Mouse (Mus musculus) MEL (cell line): Measurements from ENCODE around the gene Zfp324. TPM values are rescaled to one million over a fixed set of nuclear protein-coding genes. Genes with fewer than 3 reads are reported as not detected.

Experiments
- DNase-seq: peaks from one replicate; pipeline ENCODE4 v3.0.0; 2011; ENCODE audit warnings: low read depth, low spot score
- H3K27ac ChIP-seq: 2 replicates; pipeline ENCODE4 v1.5.1; 2012; ENCODE audit warnings: low read depth, mild to moderate bottlenecking, control low read depth, low read length, moderate library complexity; ENCODE audit not compliant: control insufficient read depth
- H3K27me3 ChIP-seq, 2 experiments: fragments of 150-350 bp in 1 of 2; sonication (generic) in 1 of 2; 2 replicates each; pipeline ENCODE4 v1.6.1; 2012; ENCODE audit warnings: low read length in 2 of 2, mild to moderate bottlenecking in 2 of 2, improper control_type of control experiment in 1 of 2, moderate library complexity in 1 of 2; ENCODE audit not compliant: insufficient read depth in 2 of 2, control insufficient read depth in 1 of 2
- H3K36me3 ChIP-seq, 2 experiments: 2 replicates each; pipeline ENCODE4 v1.6.1; 2012 to 2014; ENCODE audit warnings: low read length in 2 of 2, improper control_type of control experiment in 1 of 2, inconsistent platforms in 1 of 2, mild to moderate bottlenecking in 1 of 2; ENCODE audit not compliant: insufficient read depth in 2 of 2, control insufficient read depth in 1 of 2
- H3K4me1 ChIP-seq, 2 experiments: fragments of 150-350 bp in 1 of 2; sonication (generic) in 1 of 2; 2 replicates each; pipeline ENCODE4 v1.6.1; 2012; ENCODE audit warnings: low read length in 2 of 2, improper control_type of control experiment in 1 of 2, mild to moderate bottlenecking in 1 of 2; ENCODE audit not compliant: insufficient read depth in 2 of 2, control insufficient read depth in 1 of 2
- H3K4me3 ChIP-seq, 2 experiments: fragments of 150-350 bp in 1 of 2; sonication (generic) in 1 of 2; 2 replicates each; pipeline ENCODE4 v1.5.1; 2012; ENCODE audit warnings: low read depth in 2 of 2, low read length in 2 of 2, mild to moderate bottlenecking in 2 of 2, moderate library complexity in 2 of 2, control low read depth in 1 of 2, improper control_type of control experiment in 1 of 2; ENCODE audit not compliant: control insufficient read depth in 1 of 2, insufficient read depth in 1 of 2
- H3K79me2 ChIP-seq: 2 replicates; pipeline ENCODE4 v1.6.1; 2012; ENCODE audit warnings: mild to moderate bottlenecking, low read length, moderate library complexity; ENCODE audit not compliant: control insufficient read depth, poor library complexity, insufficient read depth
- H3K9ac ChIP-seq: 2 replicates; pipeline ENCODE4 v1.6.1; 2012; ENCODE audit warnings: low read depth, mild to moderate bottlenecking, control low read depth, low read length, moderate library complexity; ENCODE audit not compliant: control insufficient read depth, poor library complexity, severe bottlenecking
- H3K9me3 ChIP-seq: fragments of 150-350 bp; sonication (generic); replicated peaks from 2 replicates; pipeline ENCODE4 v1.6.1; 2012; ENCODE audit warnings: mild to moderate bottlenecking, low read length, improper control_type of control experiment, moderate library complexity; ENCODE audit not compliant: insufficient read depth
- BHLHE40 ChIP-seq: IDR thresholded peaks from 2 replicates; pipeline ENCODE4 v1.6.1; 2012; ENCODE audit warnings: low read depth, mild to moderate bottlenecking, inconsistent platforms, low read length, improper control_type of control experiment, borderline replicate concordance
- CHD1 ChIP-seq: IDR thresholded peaks from 2 replicates; pipeline ENCODE4 v1.6.1; 2012; ENCODE audit warnings: low read depth, mild to moderate bottlenecking, inconsistent platforms, low read length, improper control_type of control experiment
- CTCF ChIP-seq, 3 experiments: IDR thresholded peaks in 2 of 3; conservative IDR thresholded peaks in 1 of 3; 2 replicates each; pipeline ENCODE4 v1.5.1; 2011 to 2012; ENCODE audit warnings: low read length in 3 of 3, low read depth in 2 of 3, mild to moderate bottlenecking in 2 of 3, improper control_type of control experiment in 1 of 3, inconsistent platforms in 1 of 3, mixed read lengths in 1 of 3, moderate library complexity in 1 of 3; ENCODE audit not compliant: control insufficient read depth in 1 of 3, insufficient read depth in 1 of 3, poor library complexity in 1 of 3, severe bottlenecking in 1 of 3
- ELF1 ChIP-seq: IDR thresholded peaks from 2 replicates; pipeline ENCODE4 v1.6.1; 2014; ENCODE audit warnings: low read depth, mild to moderate bottlenecking, inconsistent platforms, low read length, improper control_type of control experiment, moderate library complexity
- GABPA ChIP-seq: IDR thresholded peaks from 2 replicates; pipeline ENCODE4 v1.6.1; 2012; ENCODE audit warnings: low read depth, mild to moderate bottlenecking, inconsistent platforms, low read length, improper control_type of control experiment, moderate library complexity
- JUND ChIP-seq: IDR thresholded peaks from 2 replicates; pipeline ENCODE4 v1.6.1; 2011; ENCODE audit warnings: low read depth, mild to moderate bottlenecking, improper control_type of control experiment, low read length
- KAT2A ChIP-seq: conservative IDR thresholded peaks from 2 replicates; pipeline ENCODE4 v1.6.1; 2012; ENCODE audit warnings: low read depth, low read length, improper control_type of control experiment, inconsistent platforms
- MAFK ChIP-seq: IDR thresholded peaks from 2 replicates; pipeline ENCODE4 v1.6.1; 2011; ENCODE audit warnings: low read depth, mild to moderate bottlenecking, low read length, improper control_type of control experiment, borderline replicate concordance
- MAZ ChIP-seq: IDR thresholded peaks from 2 replicates; pipeline ENCODE4 v1.6.1; 2012; ENCODE audit warnings: low read depth, mild to moderate bottlenecking, inconsistent platforms, low read length, improper control_type of control experiment
- MXI1 ChIP-seq: IDR thresholded peaks from 2 replicates; pipeline ENCODE4 v1.6.1; 2011; ENCODE audit warnings: mild to moderate bottlenecking, low read depth, low read length, improper control_type of control experiment
- MYB ChIP-seq: IDR thresholded peaks from 2 replicates; pipeline ENCODE4 v1.6.1; 2011; ENCODE audit warnings: mild to moderate bottlenecking, low read depth, low read length, improper control_type of control experiment
- NRF1 ChIP-seq: IDR thresholded peaks from 2 replicates; pipeline ENCODE4 v1.6.1; 2014; ENCODE audit warnings: low read depth, mild to moderate bottlenecking, inconsistent platforms, low read length, improper control_type of control experiment, moderate library complexity; ENCODE audit not compliant: poor library complexity, insufficient read depth, severe bottlenecking
- POLR2AphosphoS2 ChIP-seq: IDR thresholded peaks from 2 replicates; pipeline ENCODE4 v1.6.1; 2011; ENCODE audit warnings: low read length, improper control_type of control experiment
- RCOR1 ChIP-seq: IDR thresholded peaks from 2 replicates; pipeline ENCODE4 v1.6.1; 2012; ENCODE audit warnings: low read depth, mild to moderate bottlenecking, inconsistent platforms, low read length, improper control_type of control experiment
- SIN3A ChIP-seq: IDR thresholded peaks from 2 replicates; pipeline ENCODE4 v1.6.1; 2012; ENCODE audit warnings: low read length, improper control_type of control experiment, inconsistent platforms
- TAL1 ChIP-seq: IDR thresholded peaks from 2 replicates; pipeline ENCODE4 v1.6.1; 2012; ENCODE audit warnings: mild to moderate bottlenecking, inconsistent platforms, low read length, moderate library complexity, mixed read lengths
- TBP ChIP-seq: IDR thresholded peaks from 2 replicates; pipeline ENCODE4 v1.8.0; 2011; ENCODE audit warnings: low read depth, low read length, improper control_type of control experiment
- TCF12 ChIP-seq: IDR thresholded peaks from 2 replicates; pipeline ENCODE4 v1.6.1; 2014; ENCODE audit warnings: low read depth, mild to moderate bottlenecking, inconsistent platforms, low read length, improper control_type of control experiment, moderate library complexity
- USF1 ChIP-seq: IDR thresholded peaks from 2 replicates; pipeline ENCODE4 v1.6.1; 2014; ENCODE audit warnings: low read depth, mild to moderate bottlenecking, inconsistent platforms, low read length, improper control_type of control experiment, moderate library complexity
- USF2 ChIP-seq, 2 experiments: IDR thresholded peaks; 2 replicates each; pipeline ENCODE4 v1.6.1; 2011 to 2012; ENCODE audit warnings: improper control_type of control experiment in 2 of 2, low read length in 2 of 2, borderline replicate concordance in 1 of 2, inconsistent platforms in 1 of 2, low read depth in 1 of 2, mild to moderate bottlenecking in 1 of 2; ENCODE audit not compliant: insufficient read depth in 1 of 2
- ZMIZ1 ChIP-seq: IDR thresholded peaks from 2 replicates; pipeline ENCODE4 v1.6.1; 2012; ENCODE audit warnings: low read depth, mild to moderate bottlenecking, inconsistent platforms, low read length, improper control_type of control experiment, moderate library complexity
- polyA plus RNA-seq, 2 experiments: library from polyadenylated mRNA; stranded (reverse) in 1 of 2; unstranded in 1 of 2; fragments of >175 nt in 1 of 2; fragments of >200 nt in 1 of 2; gene quantifications; 2 replicates each; pipeline versions ENCODE4 v1.2.1 to v1.2.4; 2012; ENCODE audit warnings: low replicate concordance in 2 of 2, low read depth in 1 of 2; ENCODE audit not compliant: insufficient read length in 2 of 2, insufficient read depth in 1 of 2, missing spikeins in 1 of 2
- total RNA-seq: library from RNA; depleted of rRNA; stranded (reverse); fragments of 300-350 nt; gene quantifications from 2 replicates; pipeline ENCODE4 v1.2.3, GENCODE M21; 2012

Zfp324 gene
- total and polyA plus RNA-seq, 3 experiments, result 5.2 to 9.9 TPM; not detected in 1

DNA sequence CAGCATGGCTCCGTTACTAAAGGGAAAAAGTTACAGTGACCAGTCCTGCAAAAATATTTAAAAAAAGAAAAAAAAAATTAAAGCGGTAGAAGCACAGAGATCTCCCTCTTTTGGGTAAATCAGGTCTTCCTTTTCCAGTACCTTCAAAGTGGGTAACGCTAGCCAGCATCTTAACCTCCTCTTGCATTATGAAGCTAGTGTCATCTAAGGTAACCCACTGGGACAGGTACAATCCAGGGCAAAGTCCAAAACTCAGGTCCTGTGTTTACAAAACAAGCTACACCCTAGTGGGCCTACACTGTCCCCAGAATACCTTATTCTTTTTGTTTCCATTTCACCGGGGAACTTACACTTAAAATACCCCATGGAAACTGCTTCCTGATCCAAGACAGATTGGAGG is 48.0 kb downstream of the Zfp324 start:
- Histone ChIP-seq H3K9ac (no peak overlapping the region), H3K79me2 (peaks cover 9% of the 10 kb centered on the region), H3K9me3 (no peaks in the 10 kb centered on the region), H3K4me1 (peaks cover 0 to 11% of the 10 kb centered on the region in 2 experiments; a peak in 3 of 4 replicates), H3K27me3 (peaks cover 5 to 9% of the 10 kb centered on the region in 2 experiments), H3K27ac (no peak overlapping the region), H3K4me3 (no peak overlapping the region), H3K36me3 (no peaks in the 10 kb centered on the region; a peak in 1 of 4 replicates)
- no peak for TF ChIP-seq JUND
- no peak for TF ChIP-seq USF2 (IDR thresholded peaks at IDR 0.05; ENCODE audit: borderline replicate concordance in 1 of 2, insufficient read depth in 1 of 2, low read depth in 1 of 2, low read length in 2 of 2)
- DNase-seq, result no peak

DNA sequence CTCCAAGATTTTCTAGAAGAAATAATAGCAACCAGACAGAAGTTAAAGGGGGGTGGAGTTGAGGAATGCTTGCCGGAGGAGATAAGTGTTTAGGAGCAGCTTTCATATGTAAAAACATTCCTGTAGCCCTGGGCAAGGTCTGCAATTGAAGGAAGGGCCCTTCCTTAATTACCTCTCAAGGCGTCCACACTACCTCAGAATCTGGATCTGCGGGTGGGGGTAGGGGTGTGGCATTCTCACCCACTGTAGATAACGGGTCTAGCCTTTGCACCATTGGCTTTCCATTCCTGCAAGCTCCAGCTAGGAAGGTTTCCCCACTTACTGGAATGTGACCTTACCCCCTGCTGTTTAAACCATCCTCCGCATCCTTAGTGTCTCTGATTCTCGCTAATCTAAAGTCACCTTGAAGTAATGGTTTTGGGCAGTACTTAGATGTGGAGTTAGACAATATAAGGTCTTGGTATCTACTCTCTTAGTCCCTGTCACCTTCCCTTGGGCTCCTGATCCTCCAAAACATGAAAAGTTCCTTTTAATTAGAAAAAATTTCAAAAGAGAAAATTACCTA is 48.7 kb downstream of the Zfp324 start:
- no peak for TF ChIP-seq POLR2AphosphoS2
- no peak for TF ChIP-seq USF2 (IDR thresholded peaks at IDR 0.05; ENCODE audit: borderline replicate concordance in 1 of 2, insufficient read depth in 1 of 2, low read depth in 1 of 2, low read length in 2 of 2)
- no peak for TF ChIP-seq ZMIZ1
- no peak for TF ChIP-seq TBP
- no peak for TF ChIP-seq MYB
- TF ChIP-seq SIN3A, result no peak
- TF ChIP-seq BHLHE40, result no peak
- no peak for TF ChIP-seq RCOR1
- TF ChIP-seq MAZ, result no peak
- no peak for TF ChIP-seq CTCF (IDR thresholded peaks at IDR 0.05 in 2 of 3, conservative IDR thresholded peaks at IDR 0.05 in 1 of 3; ENCODE audit: control insufficient read depth in 1 of 3, insufficient read depth in 1 of 3, low read depth in 2 of 3, low read length in 3 of 3, poor library complexity in 1 of 3, severe bottlenecking in 1 of 3)
- no peak for TF ChIP-seq MAFK
- no peak for TF ChIP-seq GABPA
- TF ChIP-seq MXI1, result no peak
- TF ChIP-seq TCF12, result no peak
- no peak for TF ChIP-seq ELF1
- TF ChIP-seq KAT2A, result no peak
- no peak for TF ChIP-seq TAL1
- no peak for TF ChIP-seq USF1
- no peak for TF ChIP-seq NRF1
- TF ChIP-seq CHD1, result no peak
- H3K79me2 ChIP-seq, result peaks cover 2% of the 10 kb centered on the region
- no peak overlapping the region for H3K27ac ChIP-seq
- H3K4me1 ChIP-seq, result peaks cover 0 to 10% of the 10 kb centered on the region in 2 experiments; a peak in 3 of 4 replicates
- no peaks in the 10 kb centered on the region for H3K9me3 ChIP-seq
- H3K4me3 ChIP-seq, result no peak overlapping the region
- no peak for DNase-seq
- H3K9ac ChIP-seq, result no peak overlapping the region
- peaks cover 9 to 12% of the 10 kb centered on the region in 2 experiments for H3K27me3 ChIP-seq
- H3K36me3 ChIP-seq, result no peaks in the 10 kb centered on the region
